8 mouse cellular contexts compared by ENCODE assay signal in genomic region chrX:135752832-135753231, GRCm38 (mm10). TPM values are rescaled to one million over a fixed set of nuclear protein-coding genes. Genes with fewer than 3 reads are reported as not detected.
DNase-seq lines count a peak whose midpoint lies in the region; ATAC-seq and TF ChIP-seq lines count a peak whose summit lies in the region.

No protein-coding gene starts in this region.

- DNase-seq in kidney, adult 11 months: peak; percentile 45
- DNase-seq in cerebellum, adult 9-10 months: peak; percentile 77
- peak; percentile 24 to 64 for DNase-seq in frontal cortex, postnatal 14 days (ENCODE audit: low spot score in 2 of 2)
- peak; percentile 66 for DNase-seq in left cerebral cortex, postnatal 4 days
- DNase-seq in neural tube, embryonic 11.5 days (ENCODE audit: low spot score): peak; percentile 69
- DNase-seq in splenic B cell, adult 2 months (ENCODE audit: low read depth, low spot score): peak; percentile 80

- no peaks in the 10 kb centered on the region for H3K4me1 ChIP-seq in kidney, embryonic 15.5 days
- no peaks in the 10 kb centered on the region for H3K4me1 ChIP-seq in intestine, postnatal 0 days (replicated peaks; ENCODE audit: control insufficient read depth, insufficient read depth, low read length)
- H3K4me1 ChIP-seq in neural tube, embryonic 11.5 days (ENCODE audit: control insufficient read depth, insufficient read depth, low read length): no peaks in the 10 kb centered on the region

- H3K4me2 ChIP-seq in kidney, embryonic 15.5 days: no peak overlapping the region
- no peak overlapping the region for H3K4me2 ChIP-seq in intestine, postnatal 0 days (replicated peaks; ENCODE audit: low read depth)
- H3K4me2 ChIP-seq in neural tube, embryonic 11.5 days (ENCODE audit: low read depth): no peak overlapping the region

- no peak for ATAC-seq in kidney, embryonic 15.5 days (replicated peaks; ENCODE audit: low FRiP score)
- no peak for ATAC-seq in intestine, postnatal 0 days
- no peak for ATAC-seq in neural tube, embryonic 11.5 days (ENCODE audit: insufficient read depth, low FRiP score, low TSS enrichment)

- 5% methylated on average over 2 of the region's 2 CpGs for WGBS in kidney, embryonic 15.5 days
- WGBS in intestine, postnatal 0 days: 4% methylated on average over 2 of the region's 2 CpGs
- WGBS in neural tube, embryonic 11.5 days: 2% methylated on average over 2 of the region's 2 CpGs

- peaks cover 24% of the 10 kb centered on the region; the same call in 1 of the 2 replicates for H3K36me3 ChIP-seq in kidney, embryonic 15.5 days
- no peaks in the 10 kb centered on the region for H3K36me3 ChIP-seq in intestine, postnatal 0 days (ENCODE audit: control insufficient read depth, insufficient read depth)
- no peaks in the 10 kb centered on the region for H3K36me3 ChIP-seq in neural tube, embryonic 11.5 days (ENCODE audit: control insufficient read depth, insufficient read depth, low read length)
- no peaks in the 10 kb centered on the region for H3K36me3 ChIP-seq in splenic B cell, adult 2 months (ENCODE audit: control insufficient read depth, insufficient read depth, low read length, poor library complexity, severe bottlenecking)

- intact Hi-C loops in left cerebral cortex, postnatal 4 days (cut with DNase I): no loop called here

- H3K27ac ChIP-seq in kidney, embryonic 15.5 days: no peak overlapping the region
- no peak overlapping the region for H3K27ac ChIP-seq in intestine, postnatal 0 days (ENCODE audit: low read depth, low read length)
- H3K27ac ChIP-seq in neural tube, embryonic 11.5 days (ENCODE audit: low read depth, low read length): no peak overlapping the region

- H3K4me3 ChIP-seq in kidney, embryonic 15.5 days (replicated peaks): no peak overlapping the region
- H3K4me3 ChIP-seq in intestine, postnatal 0 days (ENCODE audit: low read depth, low read length): no peak overlapping the region
- no peak overlapping the region for H3K4me3 ChIP-seq in neural tube, embryonic 11.5 days (ENCODE audit: low read depth, low read length)

- TF ChIP-seq CTCF in intestine, postnatal 0 days (IDR thresholded peaks at IDR 0.05; ENCODE audit: low read depth): peak; percentile 82

- peaks cover 3% of the 10 kb centered on the region; the same call in 1 of the 2 replicates for H3K27me3 ChIP-seq in kidney, embryonic 15.5 days
- H3K27me3 ChIP-seq in intestine, postnatal 0 days (replicated peaks; ENCODE audit: control insufficient read depth, insufficient read depth, low read length): no peaks in the 10 kb centered on the region
- no peaks in the 10 kb centered on the region for H3K27me3 ChIP-seq in neural tube, embryonic 11.5 days (ENCODE audit: control insufficient read depth, insufficient read depth, low read length)
- no peaks in the 10 kb centered on the region for H3K27me3 ChIP-seq in splenic B cell, adult 2 months (ENCODE audit: control insufficient read depth, insufficient read depth, low read length, poor library complexity, severe bottlenecking)

- H3K9ac ChIP-seq in kidney, embryonic 15.5 days: no peak overlapping the region
- H3K9ac ChIP-seq in intestine, postnatal 0 days (ENCODE audit: low read depth, low read length): no peak overlapping the region
- no peak overlapping the region for H3K9ac ChIP-seq in neural tube, embryonic 11.5 days (ENCODE audit: low read length)

- H3K9me3 ChIP-seq in kidney, embryonic 15.5 days (replicated peaks): no peaks in the 10 kb centered on the region
- H3K9me3 ChIP-seq in intestine, postnatal 0 days (ENCODE audit: control insufficient read depth): no peaks in the 10 kb centered on the region
- no peaks in the 10 kb centered on the region for H3K9me3 ChIP-seq in neural tube, embryonic 11.5 days (ENCODE audit: control insufficient read depth, low read length)

RNA-seq across cellular contexts. Expression of gene Armcx5, which starts 10.3 kb away (rescaled TPM):
- 9.7 and 10.9 TPM in 2 replicates for polyA plus RNA-seq in kidney, embryonic 15.5 days (2015; fragmentation: Nextera tagmentation; extraction: Ambion mirVana)
- polyA plus RNA-seq in intestine, postnatal 0 days (2015; fragmentation: Nextera tagmentation; extraction: Ambion mirVana): 4.3 and 4.8 TPM in 2 replicates
- total RNA-seq in left cerebral cortex, postnatal 4 days (2021): 10 to 100 TPM; 23.4 to 25.4 TPM
- 9.6 TPM in 2 replicates for polyA plus RNA-seq in neural tube, embryonic 11.5 days (2014; fragmentation: Nextera tagmentation; extraction: Ambion mirVana)

RNA-seq across cellular contexts. Expression of gene Gprasp1, which starts 10.3 kb away (rescaled TPM):
- 46.2 and 47.6 TPM in 2 replicates for polyA plus RNA-seq in kidney, embryonic 15.5 days (2015; fragmentation: Nextera tagmentation; extraction: Ambion mirVana)
- 11.0 and 12.5 TPM in 2 replicates for polyA plus RNA-seq in intestine, postnatal 0 days (2015; fragmentation: Nextera tagmentation; extraction: Ambion mirVana)
- 100 to 1,000 TPM; 291 to 324 TPM for total RNA-seq in left cerebral cortex, postnatal 4 days (2021)
- polyA plus RNA-seq in neural tube, embryonic 11.5 days (2014; fragmentation: Nextera tagmentation; extraction: Ambion mirVana): 81.8 and 89.2 TPM in 2 replicates

RNA-seq across cellular contexts. Expression of gene Tmsb15a, which starts 27.8 kb away (rescaled TPM):
- not detected in 2 replicates for polyA plus RNA-seq in kidney, embryonic 15.5 days (2015; fragmentation: Nextera tagmentation; extraction: Ambion mirVana)
- not detected in 2 replicates for polyA plus RNA-seq in intestine, postnatal 0 days (2015; fragmentation: Nextera tagmentation; extraction: Ambion mirVana)
- total RNA-seq in left cerebral cortex, postnatal 4 days (2021): not detected
- not detected in 2 replicates for polyA plus RNA-seq in neural tube, embryonic 11.5 days (2014; fragmentation: Nextera tagmentation; extraction: Ambion mirVana)

RNA-seq across cellular contexts. Expression of gene Bhlhb9, which starts 44.6 kb away (rescaled TPM):
- 54.4 and 56.9 TPM in 2 replicates for polyA plus RNA-seq in kidney, embryonic 15.5 days (2015; fragmentation: Nextera tagmentation; extraction: Ambion mirVana)
- 9.2 and 10.0 TPM in 2 replicates for polyA plus RNA-seq in intestine, postnatal 0 days (2015; fragmentation: Nextera tagmentation; extraction: Ambion mirVana)
- total RNA-seq in left cerebral cortex, postnatal 4 days (2021): 10 to 100 TPM; 85.5 to 87.8 TPM
- 67.8 and 72.4 TPM in 2 replicates for polyA plus RNA-seq in neural tube, embryonic 11.5 days (2014; fragmentation: Nextera tagmentation; extraction: Ambion mirVana)

RNA-seq across cellular contexts. Expression of gene Tcp11x2, which starts 59.2 kb away (rescaled TPM):
- not detected in 2 replicates for polyA plus RNA-seq in kidney, embryonic 15.5 days (2015; fragmentation: Nextera tagmentation; extraction: Ambion mirVana)
- polyA plus RNA-seq in intestine, postnatal 0 days (2015; fragmentation: Nextera tagmentation; extraction: Ambion mirVana): not detected in 2 replicates
- total RNA-seq in left cerebral cortex, postnatal 4 days (2021): not detected
- 0.18 TPM in 1 of 2 replicates, not detected in the other for polyA plus RNA-seq in neural tube, embryonic 11.5 days (2014; fragmentation: Nextera tagmentation; extraction: Ambion mirVana)
